ENCODE assay signal across 8 mouse cellular contexts in genomic region chr11:107793200-107794102, GRCm38 (mm10). TPM values are rescaled to one million over a fixed set of nuclear protein-coding genes. Genes with fewer than 3 reads are reported as not detected.
DNase-seq lines count a peak whose midpoint lies in the region; ATAC-seq and TF ChIP-seq lines count a peak whose summit lies in the region.

No protein-coding gene starts in this region.

- no peaks in the 10 kb centered on the region for H3K36me3 ChIP-seq in lung, embryonic 16.5 days (ENCODE audit: control insufficient read depth, insufficient read depth, low read length)
- H3K36me3 ChIP-seq in intestine, embryonic 15.5 days, result no peaks in the 10 kb centered on the region

- WGBS in cerebellum, adult 2 months, result 1% methylated on average over 64 of the region's 64 CpGs
- WGBS in lung, embryonic 16.5 days, result 2% methylated on average over 58 of the region's 64 CpGs
- 2% methylated on average over 64 of the region's 64 CpGs for WGBS in intestine, embryonic 15.5 days
- 2% methylated on average over 63 of the region's 64 CpGs for WGBS in lung, adult 2 months

- peak overlapping the region; percentile 45 for H3K4me3 ChIP-seq in cerebellum, adult 2 months (replicated peaks; ENCODE audit: insufficient read depth, low read depth, low read length)
- H3K4me3 ChIP-seq in lung, embryonic 16.5 days (ENCODE audit: low read length), result peak overlapping the region; percentile 63
- H3K4me3 ChIP-seq in intestine, embryonic 15.5 days (replicated peaks), result peak overlapping the region; percentile 56
- no peak overlapping the region for H3K4me3 ChIP-seq in lung, adult 2 months (replicated peaks; ENCODE audit: extremely low read depth, low read depth, low read length)

- 0 out of 2 replicates have a peak, but pooled peaks cover 7% of the 10 kb centered on the region for H3K4me1 ChIP-seq in cerebellum, adult 2 months (ENCODE audit: control insufficient read depth, insufficient read depth, low read length)
- peaks cover 24% of the 10 kb centered on the region for H3K4me1 ChIP-seq in lung, embryonic 16.5 days (replicated peaks; ENCODE audit: control insufficient read depth, insufficient read depth, low read length)
- H3K4me1 ChIP-seq in intestine, embryonic 15.5 days (replicated peaks), result peaks cover 26% of the 10 kb centered on the region
- H3K4me1 ChIP-seq in lung, adult 2 months (ENCODE audit: control insufficient read depth, insufficient read depth, low read length), result 0 out of 2 replicates have a peak, but pooled peaks cover 2% of the 10 kb centered on the region

- no peak overlapping the region for H3K27ac ChIP-seq in cerebellum, adult 2 months (ENCODE audit: insufficient read depth, low read length)
- no peak overlapping the region for H3K27ac ChIP-seq in lung, embryonic 16.5 days (ENCODE audit: low read length)
- H3K27ac ChIP-seq in intestine, embryonic 15.5 days, result peak overlapping the region; percentile 62

- no peak for TF ChIP-seq CTCF in cerebellum, adult 2 months (IDR thresholded peaks at IDR 0.05; ENCODE audit: borderline replicate concordance, insufficient read depth, low read depth, low read length)
- TF ChIP-seq CTCF in lung, adult 2 months (IDR thresholded peaks at IDR 0.05; ENCODE audit: insufficient read depth, low read length), result no peak

- peak overlapping the region; percentile 46 for H3K9ac ChIP-seq in lung, embryonic 16.5 days (ENCODE audit: low read length)
- peak overlapping the region; percentile 50 for H3K9ac ChIP-seq in intestine, embryonic 15.5 days

- H3K9me3 ChIP-seq in lung, embryonic 16.5 days (ENCODE audit: control insufficient read depth, low read length), result no peaks in the 10 kb centered on the region
- no peaks in the 10 kb centered on the region for H3K9me3 ChIP-seq in intestine, embryonic 15.5 days

- peak overlapping the region; percentile 99 for H3K4me2 ChIP-seq in lung, embryonic 16.5 days (ENCODE audit: low read depth, low read length)
- H3K4me2 ChIP-seq in intestine, embryonic 15.5 days (replicated peaks), result peak overlapping the region; percentile 93

- peak in 1 of 2 experiments; percentile 12 for DNase-seq in cerebellum, adult 2 months
- DNase-seq in cerebellum, adult 11 months, result no peak
- no peak for DNase-seq in lung, postnatal 10 days
- peak; percentile 71 for DNase-seq in neural tube, embryonic 10.5 days (ENCODE audit: extremely low spot score, low spot score)
- no peak for DNase-seq in spleen, adult 18-20 months
- DNase-seq in lung, adult 2 months, result no peak

- TF ChIP-seq POLR2A in cerebellum, adult 2 months (IDR thresholded peaks at IDR 0.05; ENCODE audit: borderline replicate concordance, insufficient read depth, low read length), result no peak
- TF ChIP-seq POLR2A in lung, adult 2 months (IDR thresholded peaks at IDR 0.05; ENCODE audit: borderline replicate concordance, extremely low read depth, low read depth, low read length), result no peak

- H3K27me3 ChIP-seq in cerebellum, adult 2 months (ENCODE audit: control insufficient read depth, insufficient read depth, low read length), result peaks cover 13% of the 10 kb centered on the region; the same call in 1 of the 2 replicates
- peaks cover 54% of the 10 kb centered on the region for H3K27me3 ChIP-seq in lung, embryonic 16.5 days (ENCODE audit: control insufficient read depth, insufficient read depth, low read depth, low read length)
- H3K27me3 ChIP-seq in intestine, embryonic 15.5 days (replicated peaks), result peaks cover 50% of the 10 kb centered on the region

- ATAC-seq in lung, embryonic 16.5 days (ENCODE audit: low read depth), result peak; percentile 34; the same call in 1 of the 2 replicates
- peak; percentile 42 for ATAC-seq in intestine, embryonic 15.5 days

RNA-seq across cellular contexts. Expression of gene Cacng4, which starts 0.9 kb away (rescaled TPM):
- 24.5 and 25.6 TPM in 2 replicates for polyA plus RNA-seq in cerebellum, adult 2 months (2012; rRNA removed)
- polyA plus RNA-seq in lung, embryonic 16.5 days (2015; fragmentation: Nextera tagmentation; extraction: Ambion mirVana), result 1.1 and 1.4 TPM in 2 replicates
- 4.1 and 5.8 TPM in 2 replicates for polyA plus RNA-seq in intestine, embryonic 15.5 days (2015; fragmentation: Nextera tagmentation; extraction: Ambion mirVana)
- 0.25 TPM in 2 replicates for polyA plus RNA-seq in lung, adult 2 months (2012; rRNA removed)
